Mouse (Mus musculus): Measurements from ENCODE around the gene Bcl6b.

DNA sequence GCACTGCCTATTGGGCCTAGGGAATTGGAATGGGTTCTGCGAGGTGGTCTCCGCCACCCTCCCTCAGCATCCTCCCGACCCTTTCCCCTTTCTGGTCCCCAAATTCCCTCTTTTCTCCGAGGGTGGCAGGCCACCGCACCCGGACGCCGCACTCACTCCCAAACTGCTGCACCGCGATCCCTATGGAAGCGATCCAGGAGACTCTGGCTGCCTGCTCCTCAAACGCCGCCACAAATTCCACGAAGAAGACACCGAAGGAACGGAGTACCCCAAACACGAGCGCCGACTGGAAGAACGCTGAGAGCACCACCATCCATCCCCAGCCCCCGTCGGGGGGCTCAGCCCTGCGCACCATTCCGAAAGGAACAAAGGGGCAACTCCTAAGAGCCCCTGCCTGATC lies 9.3 kb downstream of the Bcl6b start:
- TF ChIP-seq CTCF (IDR thresholded peaks at IDR 0.05; ENCODE audit: borderline replicate concordance, extremely low read depth, insufficient read depth, insufficient read length), result no peak
- TF ChIP-seq POLR2A (IDR thresholded peaks at IDR 0.05; ENCODE audit: borderline replicate concordance, extremely low read depth, insufficient read depth, insufficient read length, poor library complexity, severe bottlenecking), result no peak
